Mouse (Mus musculus) MEL (cell line): ENCODE measurements around the gene Ldlrap1. TPM values are rescaled to one million over a fixed set of nuclear protein-coding genes. Genes with fewer than 3 reads are reported as not detected.

ENCODE experiments used
- DNase-seq: peaks from one replicate; pipeline ENCODE4 v3.0.0; 2011; ENCODE audit warnings: low read depth, low spot score
- H3K27ac ChIP-seq: 2 replicates; pipeline ENCODE4 v1.5.1; 2012; ENCODE audit warnings: low read depth, mild to moderate bottlenecking, control low read depth, low read length, moderate library complexity; ENCODE audit not compliant: control insufficient read depth
- H3K27me3 ChIP-seq, 2 experiments: fragments of 150-350 bp in 1 of 2; sonication (generic) in 1 of 2; 2 replicates each; pipeline ENCODE4 v1.6.1; 2012; ENCODE audit warnings: low read length in 2 of 2, mild to moderate bottlenecking in 2 of 2, improper control_type of control experiment in 1 of 2, moderate library complexity in 1 of 2; ENCODE audit not compliant: insufficient read depth in 2 of 2, control insufficient read depth in 1 of 2
- H3K36me3 ChIP-seq, 2 experiments: 2 replicates each; pipeline ENCODE4 v1.6.1; 2012 to 2014; ENCODE audit warnings: low read length in 2 of 2, improper control_type of control experiment in 1 of 2, inconsistent platforms in 1 of 2, mild to moderate bottlenecking in 1 of 2; ENCODE audit not compliant: insufficient read depth in 2 of 2, control insufficient read depth in 1 of 2
- H3K4me1 ChIP-seq, 2 experiments: fragments of 150-350 bp in 1 of 2; sonication (generic) in 1 of 2; 2 replicates each; pipeline ENCODE4 v1.6.1; 2012; ENCODE audit warnings: low read length in 2 of 2, improper control_type of control experiment in 1 of 2, mild to moderate bottlenecking in 1 of 2; ENCODE audit not compliant: insufficient read depth in 2 of 2, control insufficient read depth in 1 of 2
- H3K4me3 ChIP-seq, 2 experiments: fragments of 150-350 bp in 1 of 2; sonication (generic) in 1 of 2; 2 replicates each; pipeline ENCODE4 v1.5.1; 2012; ENCODE audit warnings: low read depth in 2 of 2, low read length in 2 of 2, mild to moderate bottlenecking in 2 of 2, moderate library complexity in 2 of 2, control low read depth in 1 of 2, improper control_type of control experiment in 1 of 2; ENCODE audit not compliant: control insufficient read depth in 1 of 2, insufficient read depth in 1 of 2
- H3K79me2 ChIP-seq: 2 replicates; pipeline ENCODE4 v1.6.1; 2012; ENCODE audit warnings: mild to moderate bottlenecking, low read length, moderate library complexity; ENCODE audit not compliant: control insufficient read depth, poor library complexity, insufficient read depth
- H3K9ac ChIP-seq: 2 replicates; pipeline ENCODE4 v1.6.1; 2012; ENCODE audit warnings: low read depth, mild to moderate bottlenecking, control low read depth, low read length, moderate library complexity; ENCODE audit not compliant: control insufficient read depth, poor library complexity, severe bottlenecking
- H3K9me3 ChIP-seq: fragments of 150-350 bp; sonication (generic); replicated peaks from 2 replicates; pipeline ENCODE4 v1.6.1; 2012; ENCODE audit warnings: mild to moderate bottlenecking, low read length, improper control_type of control experiment, moderate library complexity; ENCODE audit not compliant: insufficient read depth
- CTCF ChIP-seq, 3 experiments: IDR thresholded peaks in 2 of 3; conservative IDR thresholded peaks in 1 of 3; 2 replicates each; pipeline ENCODE4 v1.5.1; 2011 to 2012; ENCODE audit warnings: low read length in 3 of 3, low read depth in 2 of 3, mild to moderate bottlenecking in 2 of 3, improper control_type of control experiment in 1 of 3, inconsistent platforms in 1 of 3, mixed read lengths in 1 of 3, moderate library complexity in 1 of 3; ENCODE audit not compliant: control insufficient read depth in 1 of 3, insufficient read depth in 1 of 3, poor library complexity in 1 of 3, severe bottlenecking in 1 of 3
- E2F4 ChIP-seq: IDR thresholded peaks from 2 replicates; pipeline ENCODE4 v1.6.1; 2011; ENCODE audit warnings: low read depth, low read length, improper control_type of control experiment, borderline replicate concordance
- ETS1 ChIP-seq: IDR thresholded peaks from 2 replicates; pipeline ENCODE4 v1.6.1; 2012; ENCODE audit warnings: low read depth, mild to moderate bottlenecking, inconsistent platforms, low read length, improper control_type of control experiment, moderate library complexity
- GABPA ChIP-seq: IDR thresholded peaks from 2 replicates; pipeline ENCODE4 v1.6.1; 2012; ENCODE audit warnings: low read depth, mild to moderate bottlenecking, inconsistent platforms, low read length, improper control_type of control experiment, moderate library complexity
- GATA1 ChIP-seq: IDR thresholded peaks from 2 replicates; pipeline ENCODE4 v1.6.1; 2011; ENCODE audit warnings: low read depth, low read length, improper control_type of control experiment
- MEF2A ChIP-seq: IDR thresholded peaks from 2 replicates; pipeline ENCODE4 v1.6.1; 2014; ENCODE audit warnings: low read depth, mild to moderate bottlenecking, inconsistent platforms, low read length, improper control_type of control experiment; ENCODE audit not compliant: poor library complexity, insufficient replicate concordance, severe bottlenecking; ENCODE audit errors: extremely low read depth
- MXI1 ChIP-seq: IDR thresholded peaks from 2 replicates; pipeline ENCODE4 v1.6.1; 2011; ENCODE audit warnings: mild to moderate bottlenecking, low read depth, low read length, improper control_type of control experiment
- MYC ChIP-seq: IDR thresholded peaks from 2 replicates; pipeline ENCODE4 v1.6.1; 2011; ENCODE audit warnings: low read depth, mild to moderate bottlenecking, low read length, improper control_type of control experiment, moderate library complexity
- NELFE ChIP-seq: IDR thresholded peaks from 2 replicates; pipeline ENCODE4 v1.6.1; 2011; ENCODE audit warnings: low read depth, low read length, improper control_type of control experiment
- POLR2A ChIP-seq, 2 experiments: IDR thresholded peaks; 2 replicates each; pipeline ENCODE4 v1.6.1; 2011 to 2012; ENCODE audit warnings: low read length in 2 of 2, mild to moderate bottlenecking in 2 of 2, control low read depth in 1 of 2, improper control_type of control experiment in 1 of 2, low read depth in 1 of 2, moderate library complexity in 1 of 2; ENCODE audit not compliant: control insufficient read depth in 1 of 2, insufficient read depth in 1 of 2, poor library complexity in 1 of 2
- POLR2AphosphoS2 ChIP-seq: IDR thresholded peaks from 2 replicates; pipeline ENCODE4 v1.6.1; 2011; ENCODE audit warnings: low read length, improper control_type of control experiment
- TAL1 ChIP-seq: IDR thresholded peaks from 2 replicates; pipeline ENCODE4 v1.6.1; 2012; ENCODE audit warnings: mild to moderate bottlenecking, inconsistent platforms, low read length, moderate library complexity, mixed read lengths
- UBTF ChIP-seq: IDR thresholded peaks from 2 replicates; pipeline ENCODE4 v1.6.1; 2012; ENCODE audit warnings: low read depth, mild to moderate bottlenecking, inconsistent platforms, low read length, improper control_type of control experiment, moderate library complexity, borderline replicate concordance; ENCODE audit not compliant: insufficient read depth
- USF1 ChIP-seq: IDR thresholded peaks from 2 replicates; pipeline ENCODE4 v1.6.1; 2014; ENCODE audit warnings: low read depth, mild to moderate bottlenecking, inconsistent platforms, low read length, improper control_type of control experiment, moderate library complexity
- USF2 ChIP-seq, 2 experiments: IDR thresholded peaks; 2 replicates each; pipeline ENCODE4 v1.6.1; 2011 to 2012; ENCODE audit warnings: improper control_type of control experiment in 2 of 2, low read length in 2 of 2, borderline replicate concordance in 1 of 2, inconsistent platforms in 1 of 2, low read depth in 1 of 2, mild to moderate bottlenecking in 1 of 2; ENCODE audit not compliant: insufficient read depth in 1 of 2
- ZNF384 ChIP-seq: IDR thresholded peaks from 2 replicates; pipeline ENCODE4 v1.6.1; 2012; ENCODE audit warnings: low read depth, mild to moderate bottlenecking, inconsistent platforms, low read length, improper control_type of control experiment
- polyA plus RNA-seq, 2 experiments: library from polyadenylated mRNA; stranded (reverse) in 1 of 2; unstranded in 1 of 2; fragments of >175 nt in 1 of 2; fragments of >200 nt in 1 of 2; gene quantifications; 2 replicates each; pipeline versions ENCODE4 v1.2.1 to v1.2.4; 2012; ENCODE audit warnings: low replicate concordance in 2 of 2, low read depth in 1 of 2; ENCODE audit not compliant: insufficient read length in 2 of 2, insufficient read depth in 1 of 2, missing spikeins in 1 of 2
- total RNA-seq: library from RNA; depleted of rRNA; stranded (reverse); fragments of 300-350 nt; gene quantifications from 2 replicates; pipeline ENCODE4 v1.2.3, GENCODE M21; 2012

Gene Ldlrap1
- total and polyA plus RNA-seq, 3 experiments = 23.7 to 24.8 TPM; not detected in 1

DNA sequence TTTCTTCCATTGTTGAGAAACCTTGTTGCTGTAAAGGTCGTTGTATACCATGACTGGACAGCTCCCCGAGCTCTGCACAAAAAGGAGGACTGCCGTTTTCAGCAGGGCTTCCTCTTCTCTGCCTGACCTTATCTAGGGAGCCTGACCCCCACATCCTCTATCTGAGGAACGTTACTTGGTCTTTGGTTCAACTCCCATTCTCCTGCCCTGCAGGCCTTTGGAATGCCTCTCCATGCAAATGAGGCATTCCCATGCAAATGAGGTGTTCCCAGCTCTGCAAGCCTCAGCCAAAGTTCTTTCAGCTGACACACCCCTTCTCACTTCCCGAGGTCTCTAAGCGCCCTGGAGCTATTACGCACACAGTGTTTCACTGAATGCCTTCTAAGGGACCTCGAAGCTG lies 37.7 kb downstream of the Ldlrap1 start (continued):
- no peak for TF ChIP-seq TAL1

DNA sequence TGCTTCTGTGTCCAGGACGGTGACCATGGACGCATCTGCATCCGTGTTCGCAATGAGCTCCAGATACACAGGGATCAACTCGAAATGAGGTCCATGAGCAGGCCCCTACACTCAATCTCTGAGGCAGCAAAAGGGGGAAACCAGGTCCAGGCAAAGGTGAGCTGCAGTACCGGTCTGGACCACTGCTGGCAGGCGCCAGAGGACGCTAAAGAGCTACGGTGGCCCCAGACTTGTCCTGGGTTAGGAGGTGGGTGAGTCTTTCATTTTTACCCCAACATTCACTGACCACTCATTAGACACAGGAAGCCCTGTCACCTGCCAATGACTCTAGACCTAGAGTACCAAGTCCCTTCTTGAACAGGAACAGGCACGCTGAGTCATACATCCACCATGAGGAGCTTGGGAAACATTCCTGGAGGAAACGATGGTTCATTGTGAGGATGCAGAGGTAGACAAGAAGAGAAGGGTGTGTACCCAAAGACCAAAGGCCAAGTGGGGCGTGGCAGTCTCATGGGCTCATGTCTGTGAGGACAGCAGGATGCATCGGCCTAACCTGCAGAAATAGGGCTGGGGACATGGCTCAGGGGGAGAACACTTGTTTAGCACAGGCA lies 42.0 kb downstream of the Ldlrap1 start:
- H3K4me1 ChIP-seq = peaks cover 6 to 17% of the 10 kb centered on the region in 2 experiments
- TF ChIP-seq USF2 (IDR thresholded peaks at IDR 0.05; ENCODE audit: borderline replicate concordance in 1 of 2, insufficient read depth in 1 of 2, low read depth in 1 of 2, low read length in 2 of 2) = no peak
- TF ChIP-seq MXI1 = no peak
- peak in 2 of 3 experiments; percentile 13 to 17; a peak in 1 of 6 replicates for TF ChIP-seq CTCF (IDR thresholded peaks at IDR 0.05 in 2 of 3, conservative IDR thresholded peaks at IDR 0.05 in 1 of 3; ENCODE audit: control insufficient read depth in 1 of 3, insufficient read depth in 1 of 3, low read depth in 2 of 3, low read length in 3 of 3, poor library complexity in 1 of 3, severe bottlenecking in 1 of 3)
- TF ChIP-seq, all 39 proteins: peak for 1
- Histone ChIP-seq H3K9me3 (no peaks in the 10 kb centered on the region), H3K4me3 (no peak overlapping the region), H3K36me3 (peaks cover 0 to 14% of the 10 kb centered on the region in 2 experiments; a peak in 2 of 4 replicates), H3K9ac (no peak overlapping the region), H3K79me2 (no peaks in the 10 kb centered on the region), H3K27me3 (no peaks in the 10 kb centered on the region), H3K27ac (no peak overlapping the region)
- DNase-seq = no peak

DNA sequence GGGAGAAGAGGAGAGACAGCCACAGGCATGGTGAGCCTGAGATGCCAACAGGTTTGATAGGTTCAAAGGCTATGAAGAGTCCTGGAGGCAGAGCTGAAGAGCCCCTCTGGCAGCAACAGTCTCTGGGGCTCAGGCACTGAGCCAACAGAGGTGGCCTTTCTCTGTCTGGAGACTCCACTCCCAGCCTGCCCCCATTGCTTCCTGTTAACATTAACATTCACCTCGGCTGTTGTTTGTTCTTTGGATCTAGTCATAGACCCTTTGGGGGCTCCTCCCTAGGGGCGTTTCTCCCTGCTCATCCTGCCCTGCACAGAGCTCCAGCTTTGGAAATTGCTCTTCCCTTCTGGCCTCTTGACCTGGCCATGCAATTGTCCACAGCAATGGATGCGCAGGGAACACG lies 42.9 kb downstream of the Ldlrap1 start:
- TF ChIP-seq USF2 (IDR thresholded peaks at IDR 0.05; ENCODE audit: borderline replicate concordance in 1 of 2, insufficient read depth in 1 of 2, low read depth in 1 of 2, low read length in 2 of 2) = no peak
- Histone ChIP-seq H3K27me3 (no peaks in the 10 kb centered on the region), H3K4me3 (no peak overlapping the region), H3K4me1 (peaks cover 2 to 14% of the 10 kb centered on the region in 2 experiments; a peak in 3 of 4 replicates), H3K79me2 (no peaks in the 10 kb centered on the region), H3K9me3 (no peaks in the 10 kb centered on the region), H3K9ac (no peak overlapping the region), H3K27ac (no peak overlapping the region), H3K36me3 (peaks cover 0 to 9% of the 10 kb centered on the region in 2 experiments; a peak in 2 of 4 replicates)
- no peak for DNase-seq

DNA sequence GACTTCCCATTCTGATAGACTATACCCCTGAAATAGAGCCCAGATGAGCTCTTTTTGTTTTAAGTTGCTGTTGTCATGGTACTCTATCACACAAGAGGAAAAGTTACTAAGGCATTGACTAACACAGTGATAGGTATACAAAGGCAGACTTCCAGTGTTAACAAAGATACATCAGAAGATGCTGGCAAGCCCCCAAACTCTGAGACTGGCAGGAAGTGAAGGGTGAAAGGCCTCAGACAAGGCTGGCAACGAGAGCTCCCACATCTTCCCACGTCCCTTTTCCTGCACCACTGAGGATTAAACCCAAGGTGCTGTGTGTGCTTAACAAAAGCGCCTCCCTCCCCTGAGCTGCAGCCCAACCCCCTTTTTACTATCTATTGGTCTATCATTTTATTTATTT lies 44.6 kb downstream of the Ldlrap1 start:
- DNase-seq = no peak
- no peak overlapping the region for H3K27ac ChIP-seq
- H3K4me3 ChIP-seq = no peak overlapping the region
- H3K9me3 ChIP-seq = no peaks in the 10 kb centered on the region
- H3K9ac ChIP-seq = no peak overlapping the region
- H3K4me1 ChIP-seq = peaks cover 7 to 13% of the 10 kb centered on the region in 2 experiments
- no peaks in the 10 kb centered on the region for H3K27me3 ChIP-seq
- no peaks in the 10 kb centered on the region for H3K79me2 ChIP-seq
- no peak for TF ChIP-seq E2F4
- TF ChIP-seq USF1 = no peak
- TF ChIP-seq UBTF = no peak
- TF ChIP-seq POLR2AphosphoS2 = no peak
- no peak for TF ChIP-seq GABPA
- no peak for TF ChIP-seq POLR2A (IDR thresholded peaks at IDR 0.05; ENCODE audit: control insufficient read depth in 1 of 2, insufficient read depth in 1 of 2, low read depth in 1 of 2, low read length in 2 of 2, poor library complexity in 1 of 2)
- no peak for TF ChIP-seq ETS1
- no peak for TF ChIP-seq MXI1
- no peak for TF ChIP-seq MEF2A
- no peak for TF ChIP-seq GATA1
- no peak for TF ChIP-seq MYC
- TF ChIP-seq ZNF384 = no peak
- TF ChIP-seq NELFE = no peak
- peaks cover 0 to 8% of the 10 kb centered on the region in 2 experiments; a peak in 2 of 4 replicates for H3K36me3 ChIP-seq
